Mouse (Mus musculus) neural tube, embryonic 13.5 days (tissue): ENCODE measurements around the gene Grin1. TPM values are rescaled to one million over a fixed set of nuclear protein-coding genes. Genes with fewer than 3 reads are reported as not detected.
A peak's percentile ranks its signal among the peaks of the same experiment; 100 is the strongest.
"Not testable (repeated sequence)": the region's sequence is repeated elsewhere in the genome, so short reads cannot be mapped to it uniquely, and the experiment has no call there.

Source experiments
- ATAC-seq: fragments of 200-750 bp; cut with Nextera tagmentation; 2 replicates; pipeline ENCODE4 v1.8.0; 2017; ENCODE audit warnings: low read depth, mild to moderate bottlenecking, moderate TSS enrichment, moderate library complexity
- H3K27ac ChIP-seq: fragments of 300-500 bp; sonication (generic); replicated peaks from 2 replicates; pipeline ENCODE4 v1.5.1; 2015; ENCODE audit warnings: moderate library complexity, mild to moderate bottlenecking, inconsistent platforms
- H3K27me3 ChIP-seq: fragments of 300-500 bp; sonication (generic); 2 replicates; pipeline ENCODE4 v1.6.1; 2015; ENCODE audit warnings: mild to moderate bottlenecking, inconsistent platforms
- H3K36me3 ChIP-seq: fragments of 300-500 bp; sonication (generic); 2 replicates; pipeline ENCODE4 v1.6.1; 2015; ENCODE audit warnings: mild to moderate bottlenecking, inconsistent platforms
- H3K4me1 ChIP-seq: fragments of 300-500 bp; sonication (generic); replicated peaks from 2 replicates; pipeline ENCODE4 v1.6.1; 2015; ENCODE audit warnings: inconsistent platforms
- H3K4me2 ChIP-seq: fragments of 300-500 bp; sonication (generic); 2 replicates; pipeline ENCODE4 v1.6.1; 2015; ENCODE audit warnings: inconsistent platforms, mild to moderate bottlenecking, moderate library complexity
- H3K4me3 ChIP-seq: fragments of 300-500 bp; sonication (generic); 2 replicates; pipeline ENCODE4 v1.5.1; 2015; ENCODE audit warnings: mild to moderate bottlenecking, inconsistent platforms
- H3K9ac ChIP-seq: fragments of 300-500 bp; sonication (generic); 2 replicates; pipeline ENCODE4 v1.6.1; 2015; ENCODE audit warnings: moderate library complexity, mild to moderate bottlenecking, inconsistent platforms
- H3K9me3 ChIP-seq: fragments of 300-500 bp; sonication (generic); 2 replicates; pipeline ENCODE4 v1.6.1; 2016; ENCODE audit warnings: inconsistent platforms
- WGBS: fragments of 180-500 bp; shearing (Covaris S2); methylation state at CpG from one replicate; pipeline ENCODE4 v1.1.7; 2015; 5-methylcytosine and 5-hydroxymethylcytosine counted together
- polyA plus RNA-seq: library from polyadenylated mRNA; unstranded; fragments of >200 nt; fragmentation: Nextera tagmentation; extraction: Ambion mirVana; gene quantifications from 2 replicates; pipeline ENCODE4 v1.2.1, GENCODE M21; 2015

The Grin1 gene
- polyA plus RNA-seq, 1 experiment from 2014 or later, result 30.2 TPM

DNA sequence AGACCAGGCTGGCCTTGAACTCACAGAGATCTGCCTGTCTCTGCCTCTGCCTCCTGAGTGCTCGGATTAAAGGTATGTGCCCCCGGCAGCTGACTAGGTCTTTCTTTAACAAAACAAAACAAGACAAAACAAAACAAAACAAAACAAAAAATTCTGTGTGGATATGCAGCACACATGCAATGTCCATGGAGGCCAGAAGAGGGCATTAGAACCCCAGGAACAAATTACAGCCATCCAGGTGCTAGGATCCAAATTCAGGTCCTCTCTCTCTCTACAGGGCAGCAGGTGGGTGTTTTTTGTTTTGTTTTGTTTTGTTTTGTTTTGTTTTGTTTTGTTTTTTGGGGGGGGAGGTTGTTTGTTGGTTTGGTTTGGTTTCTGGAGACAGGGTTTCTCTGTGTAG is 60.1 kb downstream of the Grin1 start:
- H3K27me3 ChIP-seq, result peaks cover 5% of the 10 kb centered on the region
- no peak overlapping the region for H3K4me2 ChIP-seq
- no peaks in the 10 kb centered on the region for H3K9me3 ChIP-seq
- ATAC-seq, result no peak
- H3K9ac ChIP-seq, result no peak overlapping the region
- H3K4me1 ChIP-seq, result peaks cover 38% of the 10 kb centered on the region
- no peaks in the 10 kb centered on the region for H3K36me3 ChIP-seq
- H3K27ac ChIP-seq, result no peak overlapping the region
- H3K4me3 ChIP-seq, result no peak overlapping the region
- 54% methylated on average over 2 of the region's 2 CpGs for WGBS

DNA sequence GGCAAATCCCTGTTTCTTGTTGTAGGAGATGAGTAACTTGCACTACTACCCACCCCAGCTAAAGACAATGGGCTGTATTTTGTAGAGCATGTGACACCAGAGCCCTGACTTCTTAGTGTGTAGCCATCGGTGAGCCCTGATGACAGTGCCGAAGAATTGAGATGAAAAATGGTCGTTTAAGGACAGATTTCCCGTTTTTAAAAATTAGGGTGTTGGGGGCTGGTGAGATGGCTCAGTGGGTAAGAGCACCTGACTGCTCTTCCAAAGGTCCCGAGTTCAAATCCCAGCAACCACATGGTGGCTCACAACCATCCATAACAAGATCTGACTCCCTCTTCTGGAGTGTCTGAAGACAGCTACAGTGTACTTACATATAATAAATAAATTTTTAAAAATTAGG is 61.7 kb downstream of the Grin1 start:
- not testable (repeated sequence) for H3K4me3 ChIP-seq, ATAC-seq, H3K27me3 ChIP-seq, H3K9me3 ChIP-seq, H3K4me2 ChIP-seq, H3K27ac ChIP-seq, H3K9ac ChIP-seq
- 91% methylated on average over 5 of the region's 5 CpGs for WGBS
- H3K36me3 ChIP-seq, result peaks cover 12% of the 10 kb centered on the region; the same call in 1 of the 2 replicates
- peaks cover 29% of the 10 kb centered on the region for H3K4me1 ChIP-seq

DNA sequence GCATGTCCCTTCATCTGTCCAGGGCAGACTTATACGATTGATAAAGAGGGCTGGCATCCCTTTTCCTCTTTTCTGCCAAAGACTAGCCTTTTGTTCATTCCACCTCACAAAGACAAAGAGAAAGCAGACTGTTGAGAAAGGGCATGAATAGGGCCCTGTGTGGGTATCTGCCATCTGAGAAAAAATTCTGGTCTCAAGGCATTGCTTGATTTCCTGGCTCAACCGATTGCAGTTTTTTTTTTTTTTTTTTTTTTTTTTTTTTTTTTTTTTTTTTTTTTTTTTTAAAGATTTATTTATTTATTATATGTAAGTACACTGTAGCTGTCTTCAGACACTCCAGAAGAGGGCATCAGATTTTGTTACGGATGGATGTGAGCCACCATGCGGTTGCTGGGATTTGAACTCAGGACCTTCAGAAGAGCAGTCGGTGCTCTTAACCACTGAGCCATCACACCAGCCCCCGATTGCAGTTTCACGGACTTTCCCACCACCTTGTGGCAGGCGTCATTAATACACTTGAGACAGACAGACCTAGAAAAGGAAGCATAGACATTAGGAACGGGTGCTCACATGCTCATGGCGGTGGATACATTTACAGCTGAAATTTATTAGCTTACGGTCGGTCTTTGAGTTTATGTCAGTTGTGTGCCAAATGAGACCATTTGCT is 62.4 kb downstream of the Grin1 start:
- H3K27ac ChIP-seq, result not testable (repeated sequence)

DNA sequence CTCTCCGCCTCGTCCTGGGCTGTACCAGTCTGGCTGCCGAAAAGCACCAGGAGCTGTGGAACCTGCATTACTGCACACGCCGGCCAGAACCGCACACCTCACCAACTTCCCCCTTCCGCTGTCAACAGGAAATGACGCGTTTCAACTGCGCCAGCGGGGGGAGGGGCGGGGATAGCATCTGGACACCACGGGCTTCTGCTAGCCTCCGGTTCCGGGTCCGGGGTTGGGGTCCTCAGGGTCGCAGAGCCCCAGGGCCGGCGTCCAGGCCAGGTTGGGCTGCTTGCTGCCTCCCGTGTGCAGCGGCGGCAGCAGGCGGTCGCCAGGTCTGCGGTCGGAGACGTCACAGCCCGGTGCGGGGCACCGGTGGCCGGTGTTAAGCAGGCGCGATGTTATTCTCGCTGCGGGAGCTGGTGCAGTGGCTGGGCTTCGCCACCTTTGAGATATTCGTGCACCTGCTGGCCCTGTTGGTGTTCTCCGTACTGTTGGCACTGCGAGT is 63.7 kb downstream of the Grin1 start, which contains the start of gene Tmem203:
Gene Tmem203 (plus strand): TSS at position 156 of the 496 bp plus-strand sequence.
- peak; percentile 87 for ATAC-seq
- H3K4me2 ChIP-seq, result peak within 1 kb of the TSS; percentile 100
- no peaks in the 10 kb centered on the region for H3K9me3 ChIP-seq
- H3K4me3 ChIP-seq, result peak within 1 kb of the TSS; percentile 79
- H3K36me3 ChIP-seq, result peaks cover 31% of the 10 kb centered on the region
- H3K4me1 ChIP-seq, result peaks cover 25% of the 10 kb centered on the region
- peak within 1 kb of the TSS; percentile 81 for H3K27ac ChIP-seq
- under 1% methylated on average over 39 of the region's 39 CpGs for WGBS
- peak within 1 kb of the TSS; percentile 88 for H3K9ac ChIP-seq
- H3K27me3 ChIP-seq, result no peaks in the 10 kb centered on the region

More for the DNA sequence above, 62.4 kb downstream of the Grin1 start:
- Histone ChIP-seq H3K4me2 (peak overlapping the region; percentile 100), H3K4me3 (peak overlapping the region; percentile 79), H3K36me3 (peaks cover 18% of the 10 kb centered on the region), H3K9ac (peak overlapping the region; percentile 88), H3K4me1 (peaks cover 25% of the 10 kb centered on the region)
- ATAC-seq, H3K9me3 ChIP-seq, H3K27me3 ChIP-seq: not testable (repeated sequence)
- WGBS, result 59% methylated on average over 12 of the region's 12 CpGs

DNA sequence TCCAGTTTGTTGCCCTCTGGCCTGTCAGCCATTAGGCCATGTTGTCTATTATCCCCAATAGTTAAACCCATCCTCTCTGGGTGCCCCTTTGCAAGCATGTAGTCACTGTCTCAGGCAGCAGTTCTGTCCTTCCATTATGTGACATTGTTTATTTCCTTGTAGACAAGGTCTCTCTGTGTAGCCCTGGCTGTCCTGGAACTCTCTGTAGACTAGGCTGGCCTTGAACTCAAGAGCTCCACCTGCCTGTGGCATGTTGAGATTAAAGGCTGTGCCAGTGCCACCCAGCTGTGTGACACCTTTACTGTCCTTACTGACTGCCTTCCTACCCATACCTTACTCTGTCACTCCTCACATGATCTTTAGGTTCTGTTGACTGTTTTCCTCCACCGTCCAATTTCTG is 66.7 kb downstream of the Grin1 start:
- H3K27me3 ChIP-seq, result no peaks in the 10 kb centered on the region
- ATAC-seq, result no peak
- H3K36me3 ChIP-seq, result peaks cover 59% of the 10 kb centered on the region
- no peak overlapping the region for H3K27ac ChIP-seq
- H3K9me3 ChIP-seq, result no peaks in the 10 kb centered on the region
- H3K4me2 ChIP-seq, result no peak overlapping the region
- no peak overlapping the region for H3K9ac ChIP-seq
- 85% methylated on average over 1 of the region's 1 CpGs for WGBS
- H3K4me3 ChIP-seq, result no peak overlapping the region
- peaks cover 25% of the 10 kb centered on the region for H3K4me1 ChIP-seq

DNA sequence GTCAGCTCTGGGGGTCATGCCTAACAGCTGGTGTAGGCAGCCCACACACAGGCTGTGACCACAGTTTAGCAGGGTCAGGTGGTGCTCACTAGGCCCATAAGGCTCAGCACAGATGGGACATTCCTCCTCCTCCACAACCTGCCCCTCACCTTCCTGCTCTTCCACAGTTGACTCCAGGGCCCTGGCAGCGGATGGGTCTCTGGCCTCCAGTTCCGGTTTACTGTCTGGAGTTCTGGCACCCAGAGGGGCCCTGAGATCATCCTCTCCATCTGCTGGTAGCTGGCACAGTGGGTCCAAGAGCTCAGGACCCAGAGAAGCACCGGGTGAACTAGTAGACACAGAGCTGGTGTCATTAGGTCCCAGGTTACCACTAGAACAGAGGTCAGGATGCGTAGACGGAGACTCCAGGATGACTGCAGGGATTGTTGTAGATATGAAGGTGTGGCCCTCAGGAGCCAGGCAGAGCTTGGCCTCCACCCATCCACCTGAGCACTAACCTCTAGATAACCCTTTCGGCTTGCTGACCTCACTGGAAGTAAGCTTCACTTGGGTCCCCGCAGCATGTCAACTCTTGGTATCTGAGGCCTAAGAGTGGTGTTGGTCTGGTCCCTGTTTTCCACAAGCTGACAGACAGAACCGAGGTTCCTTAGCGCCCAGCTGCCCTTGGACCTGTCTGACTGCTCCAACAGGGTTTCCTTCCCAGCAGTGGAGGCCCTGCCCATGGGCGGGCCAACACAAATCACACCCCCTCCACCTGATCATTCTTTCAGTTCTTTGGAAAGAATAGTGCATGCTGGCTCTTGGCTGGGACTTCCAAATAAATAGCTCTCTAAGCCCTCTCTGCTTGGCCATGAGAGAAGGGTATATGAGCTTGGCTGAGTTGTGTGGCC is 72.6 kb downstream of the Grin1 start, which contains the start of gene AL732309.1:
Gene AL732309.1 (minus strand): TSS at position 681 of the 890 bp plus-strand sequence.
- H3K36me3 ChIP-seq, result peaks cover 72% of the 10 kb centered on the region
- no peak within 1 kb of the TSS for H3K4me2 ChIP-seq
- H3K27me3 ChIP-seq, result peaks cover 7% of the 10 kb centered on the region; the same call in 1 of the 2 replicates
- no peak for ATAC-seq
- H3K9me3 ChIP-seq, result no peaks in the 10 kb centered on the region
- H3K4me3 ChIP-seq, result no peak within 1 kb of the TSS
- H3K9ac ChIP-seq, result no peak within 1 kb of the TSS
- WGBS, result 92% methylated on average over 10 of the region's 10 CpGs
- H3K27ac ChIP-seq, result no peak within 1 kb of the TSS
- peaks cover 21% of the 10 kb centered on the region for H3K4me1 ChIP-seq

DNA sequence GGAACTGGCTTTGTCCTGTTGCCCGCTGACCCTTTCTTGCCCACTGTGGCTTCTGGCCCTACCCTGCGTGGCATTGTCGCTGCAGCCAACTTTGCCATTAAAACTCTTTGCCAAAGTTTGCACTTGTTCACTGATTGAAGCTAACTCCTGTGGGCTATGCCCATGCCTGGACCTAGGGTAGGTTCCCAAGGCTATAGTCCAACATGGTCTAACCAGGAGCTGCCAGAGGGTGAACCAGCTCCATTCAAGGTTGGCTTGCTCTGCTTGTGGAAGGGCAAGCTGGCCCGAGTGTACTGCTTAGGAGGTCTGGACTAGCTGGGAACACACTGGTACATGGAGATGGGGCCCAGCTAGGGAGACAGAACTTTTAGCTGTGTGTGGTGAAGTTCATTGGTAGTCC is 74.8 kb downstream of the Grin1 start:
- Histone ChIP-seq H3K9me3 (no peaks in the 10 kb centered on the region), H3K4me3 (no peak overlapping the region), H3K27ac (no peak overlapping the region), H3K4me2 (no peak overlapping the region), H3K4me1 (peaks cover 33% of the 10 kb centered on the region), H3K27me3 (peaks cover 11% of the 10 kb centered on the region; the same call in 1 of the 2 replicates), H3K36me3 (peaks cover 49% of the 10 kb centered on the region), H3K9ac (no peak overlapping the region)
- WGBS, result 90% methylated on average over 4 of the region's 4 CpGs
- ATAC-seq, result no peak

DNA sequence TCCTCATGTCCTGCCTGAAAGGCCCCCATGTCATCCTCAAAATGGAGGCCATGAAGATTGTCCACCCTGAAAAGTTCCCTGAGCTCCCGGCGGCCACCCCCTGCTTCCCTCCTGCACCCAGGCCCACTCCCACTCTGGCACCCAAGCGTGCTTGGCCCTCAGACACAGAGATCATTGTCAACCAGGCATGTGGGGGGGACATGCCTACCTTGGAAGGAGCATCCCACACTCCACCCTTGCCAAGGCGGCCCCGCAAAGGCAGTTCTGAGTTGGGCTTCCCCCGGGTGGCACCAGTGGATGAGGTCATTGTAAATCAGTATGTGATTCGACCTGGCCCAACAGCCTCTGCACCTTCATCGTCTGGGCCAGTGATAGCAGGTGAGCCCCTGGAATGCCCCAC is 75.6 kb downstream of the Grin1 start:
- Histone ChIP-seq H3K9ac (peak overlapping the region; percentile 87), H3K4me2 (peak overlapping the region; percentile 85), H3K27me3 (peaks cover 11% of the 10 kb centered on the region; the same call in 1 of the 2 replicates), H3K4me1 (peaks cover 33% of the 10 kb centered on the region), H3K36me3 (peaks cover 41% of the 10 kb centered on the region), H3K9me3 (no peaks in the 10 kb centered on the region), H3K4me3 (peak overlapping the region; percentile 67), H3K27ac (no peak overlapping the region)
- ATAC-seq, result no peak
- 77% methylated on average over 8 of the region's 8 CpGs for WGBS

DNA sequence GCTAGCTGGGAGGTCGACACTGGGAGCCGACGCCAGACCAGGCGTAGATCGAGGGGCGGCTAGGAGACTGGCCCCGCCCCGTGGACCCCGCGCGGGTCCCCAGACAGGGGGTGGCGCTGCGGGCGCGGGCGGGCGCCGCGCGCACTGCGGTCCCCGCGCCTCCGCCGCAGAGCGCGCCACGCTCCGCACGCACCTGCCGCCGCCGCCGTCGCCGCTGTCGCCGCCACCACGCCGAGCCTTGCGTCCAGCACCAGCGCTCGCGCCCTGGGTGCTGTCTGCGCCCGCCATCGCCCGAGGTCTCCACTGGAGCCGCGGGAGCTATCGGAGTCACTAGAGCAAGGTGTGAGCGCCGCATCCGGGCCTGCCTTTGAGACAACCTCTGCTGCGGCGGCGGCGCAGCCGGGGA is 76.9 kb downstream of the Grin1 start, which contains the start of the genes Rnf208 and Cysrt1:
Gene Rnf208 (plus strand): TSS at position 155 of the 406 bp plus-strand sequence.
Gene Cysrt1 (minus strand): TSS at position 352 of the 406 bp plus-strand sequence.
- ATAC-seq, result peak; percentile 47
- H3K4me3 ChIP-seq, result peak within 1 kb of the TSS; percentile 67

DNA sequence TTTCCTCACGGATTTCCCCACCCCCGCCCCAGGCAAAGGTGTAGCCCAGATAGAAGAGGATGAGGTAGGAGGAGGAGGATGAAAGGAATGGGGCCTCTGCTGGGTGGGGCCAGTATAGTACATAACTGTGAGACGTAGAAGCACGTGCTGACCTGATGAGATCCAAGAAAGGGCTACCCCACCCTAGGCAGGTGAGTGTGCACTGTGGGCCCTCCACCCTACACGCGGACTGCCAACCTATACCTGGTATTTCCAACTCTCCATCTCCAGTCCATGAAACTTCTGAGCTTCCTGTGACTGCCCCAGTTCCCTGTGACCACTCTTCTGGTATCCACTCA is 77.6 kb downstream of the Grin1 start:
- ATAC-seq, result peak; percentile 45
- 22% methylated on average over 6 of the region's 6 CpGs for WGBS
- peaks cover 23% of the 10 kb centered on the region for H3K36me3 ChIP-seq
- peak overlapping the region; percentile 85 for H3K4me2 ChIP-seq
- H3K4me3 ChIP-seq, result peak overlapping the region; percentile 67
- peaks cover 11% of the 10 kb centered on the region for H3K27me3 ChIP-seq
- peaks cover 33% of the 10 kb centered on the region for H3K4me1 ChIP-seq
- peak overlapping the region; percentile 87 for H3K9ac ChIP-seq
- H3K27ac ChIP-seq, result peak overlapping the region; percentile 69
- H3K9me3 ChIP-seq, result no peaks in the 10 kb centered on the region

More for the DNA sequence above, 76.9 kb downstream of the Grin1 start, which contains the start of the genes Rnf208 and Cysrt1:
- Histone ChIP-seq H3K36me3 (peaks cover 30% of the 10 kb centered on the region), H3K4me2 (peak within 1 kb of the TSS; percentile 85), H3K27me3 (peaks cover 11% of the 10 kb centered on the region), H3K9ac (peak within 1 kb of the TSS; percentile 87), H3K27ac (peak within 1 kb of the TSS; percentile 69), H3K9me3 (no peaks in the 10 kb centered on the region), H3K4me1 (peaks cover 33% of the 10 kb centered on the region)
- 0% methylated on average over 55 of the region's 59 CpGs for WGBS
